Mouse (Mus musculus): Measurements from ENCODE around the gene Pole4.

GRCm38 (mm10) chr6:82689474-82689873 lies 15.7 kb downstream of the Pole4 start:
- TF ChIP-seq CTCF (IDR thresholded peaks at IDR 0.05; ENCODE audit: extremely low read depth, insufficient read length, insufficient replicate concordance, low read depth, low read length) (no peak), POLR2A (IDR thresholded peaks at IDR 0.05; ENCODE audit: low read depth, low read length) (no peak)

All from small intestine, adult 2 months (tissue).